Mouse (Mus musculus): Measurements from ENCODE around the gene Snd1. TPM values are rescaled to one million over a fixed set of nuclear protein-coding genes. Genes with fewer than 3 reads are reported as not detected.

Snd1 gene
- polyA plus RNA-seq, 1 experiment from 2014 or later, result 80.1 TPM

GRCm38 (mm10) chr6:28705384-28706107 lies 230.6 kb downstream of the Snd1 start:
- Histone ChIP-seq H3K9ac (no peak overlapping the region), H3K27me3 (no peaks in the 10 kb centered on the region), H3K4me1 (peaks cover 37% of the 10 kb centered on the region), H3K36me3 (ENCODE audit: poor library complexity, severe bottlenecking) (peaks cover 7% of the 10 kb centered on the region; the same call in 1 of the 2 replicates), H3K4me3 (no peak overlapping the region), H3K4me2 (no peak overlapping the region), H3K9me3 (replicated peaks) (no peaks in the 10 kb centered on the region), H3K27ac (peak overlapping the region; percentile 61)
- 73% methylated on average over 6 of the region's 6 CpGs for WGBS
- ATAC-seq, result peak; percentile 64

GRCm38 (mm10) chr6:28706108-28706975 lies 231.4 kb downstream of the Snd1 start:
- no peak for ATAC-seq
- WGBS, result 61% methylated on average over 8 of the region's 8 CpGs
- Histone ChIP-seq H3K27me3 (no peaks in the 10 kb centered on the region), H3K4me1 (peaks cover 37% of the 10 kb centered on the region), H3K9me3 (replicated peaks) (no peaks in the 10 kb centered on the region), H3K4me3 (no peak overlapping the region), H3K4me2 (no peak overlapping the region), H3K36me3 (ENCODE audit: poor library complexity, severe bottlenecking) (peaks cover 7% of the 10 kb centered on the region; the same call in 1 of the 2 replicates), H3K9ac (no peak overlapping the region), H3K27ac (no peak overlapping the region; the same call in 1 of the 2 replicates)

- no peak overlapping the region for H3K27ac ChIP-seq
Observed at GRCm38 (mm10) chr6:28706976-28707592, 232.1 kb downstream of the Snd1 start.

GRCm38 (mm10) chr6:28710035-28710434 lies 235.1 kb downstream of the Snd1 start:
- Histone ChIP-seq H3K9me3 (replicated peaks) (no peaks in the 10 kb centered on the region), H3K27ac (no peak overlapping the region), H3K4me3 (no peak overlapping the region), H3K4me1 (peaks cover 39% of the 10 kb centered on the region), H3K9ac (no peak overlapping the region), H3K36me3 (ENCODE audit: poor library complexity, severe bottlenecking) (peaks cover 7% of the 10 kb centered on the region; the same call in 1 of the 2 replicates), H3K4me2 (no peak overlapping the region), H3K27me3 (no peaks in the 10 kb centered on the region)
- ATAC-seq, result no peak
- 15% methylated on average over 2 of the region's 2 CpGs for WGBS

More at GRCm38 (mm10) chr6:28706976-28707592, 232.1 kb downstream of the Snd1 start:
- Histone ChIP-seq H3K4me2 (no peak overlapping the region), H3K9me3 (replicated peaks) (no peaks in the 10 kb centered on the region), H3K9ac (no peak overlapping the region), H3K4me1 (peaks cover 37% of the 10 kb centered on the region), H3K36me3 (ENCODE audit: poor library complexity, severe bottlenecking) (peaks cover 7% of the 10 kb centered on the region; the same call in 1 of the 2 replicates), H3K4me3 (no peak overlapping the region), H3K27me3 (no peaks in the 10 kb centered on the region)
- peak; percentile 55; the same call in 1 of the 2 replicates for ATAC-seq
- WGBS, result 75% methylated on average over 12 of the region's 12 CpGs

GRCm38 (mm10) chr6:28717203-28717844 lies 242.4 kb downstream of the Snd1 start:
- no peak overlapping the region for H3K4me2 ChIP-seq
- H3K4me1 ChIP-seq, result peaks cover 21% of the 10 kb centered on the region
- WGBS, result 36% methylated on average over 7 of the region's 7 CpGs
- no peak overlapping the region for H3K9ac ChIP-seq
- H3K4me3 ChIP-seq, result no peak overlapping the region
- no peaks in the 10 kb centered on the region for H3K9me3 ChIP-seq (replicated peaks)
- H3K36me3 ChIP-seq (ENCODE audit: poor library complexity, severe bottlenecking), result no peaks in the 10 kb centered on the region
- no peaks in the 10 kb centered on the region for H3K27me3 ChIP-seq
- 0 out of 2 replicates have a peak, but pooled peaks have one; percentile 36 for ATAC-seq
- H3K27ac ChIP-seq, result no peak overlapping the region

- Histone ChIP-seq H3K27me3 (no peaks in the 10 kb centered on the region), H3K9me3 (replicated peaks) (no peaks in the 10 kb centered on the region), H3K36me3 (ENCODE audit: poor library complexity, severe bottlenecking) (no peaks in the 10 kb centered on the region), H3K4me3 (no peak overlapping the region), H3K4me2 (no peak overlapping the region), H3K4me1 (peaks cover 21% of the 10 kb centered on the region), H3K9ac (no peak overlapping the region), H3K27ac (no peak overlapping the region)
- WGBS, result 36% methylated on average over 4 of the region's 4 CpGs
- no peak for ATAC-seq
Observed at GRCm38 (mm10) chr6:28717845-28718237, 242.9 kb downstream of the Snd1 start.

GRCm38 (mm10) chr6:28720391-28721171 lies 245.6 kb downstream of the Snd1 start:
- Histone ChIP-seq H3K4me3 (no peak overlapping the region), H3K4me1 (peaks cover 17% of the 10 kb centered on the region), H3K9ac (no peak overlapping the region), H3K27me3 (no peaks in the 10 kb centered on the region), H3K4me2 (no peak overlapping the region), H3K27ac (no peak overlapping the region), H3K36me3 (ENCODE audit: poor library complexity, severe bottlenecking) (no peaks in the 10 kb centered on the region), H3K9me3 (replicated peaks) (no peaks in the 10 kb centered on the region)
- ATAC-seq, result no peak
- 96% methylated on average over 9 of the region's 9 CpGs for WGBS

- ATAC-seq, result no peak
- Histone ChIP-seq H3K27ac (no peak overlapping the region), H3K27me3 (no peaks in the 10 kb centered on the region), H3K4me3 (no peak overlapping the region), H3K36me3 (ENCODE audit: poor library complexity, severe bottlenecking) (no peaks in the 10 kb centered on the region), H3K4me1 (0 out of 2 replicates have a peak, but pooled peaks cover 3% of the 10 kb centered on the region), H3K9me3 (replicated peaks) (no peaks in the 10 kb centered on the region), H3K9ac (no peak overlapping the region), H3K4me2 (no peak overlapping the region)
- 38% methylated on average over 2 of the region's 2 CpGs for WGBS
Observed at GRCm38 (mm10) chr6:28723059-28723458, 248.1 kb downstream of the Snd1 start.

- no peak overlapping the region for H3K27ac ChIP-seq
- no peak for ATAC-seq
- H3K36me3 ChIP-seq (ENCODE audit: poor library complexity, severe bottlenecking), result no peaks in the 10 kb centered on the region
- H3K4me2 ChIP-seq, result no peak overlapping the region
- H3K9ac ChIP-seq, result no peak overlapping the region
- H3K9me3 ChIP-seq (replicated peaks), result no peaks in the 10 kb centered on the region
- no peaks in the 10 kb centered on the region for H3K27me3 ChIP-seq
- peaks cover 17% of the 10 kb centered on the region for H3K4me1 ChIP-seq
- no peak overlapping the region for H3K4me3 ChIP-seq
- WGBS, result 60% methylated on average over 5 of the region's 5 CpGs
Observed at GRCm38 (mm10) chr6:28724776-28725175, 249.8 kb downstream of the Snd1 start.

GRCm38 (mm10) chr6:28729236-28729635 lies 254.3 kb downstream of the Snd1 start:
- 15% methylated on average over 3 of the region's 3 CpGs for WGBS
- Histone ChIP-seq H3K27ac (0 out of 2 replicates have a peak overlapping the region, but pooled peaks have one; percentile 25), H3K9ac (no peak overlapping the region), H3K4me1 (peaks cover 21% of the 10 kb centered on the region), H3K27me3 (no peaks in the 10 kb centered on the region), H3K4me2 (no peak overlapping the region), H3K9me3 (replicated peaks) (no peaks in the 10 kb centered on the region), H3K4me3 (no peak overlapping the region), H3K36me3 (ENCODE audit: poor library complexity, severe bottlenecking) (no peaks in the 10 kb centered on the region)
- ATAC-seq, result peak; percentile 45; the same call in 1 of the 2 replicates

- no peak overlapping the region for H3K4me3 ChIP-seq
- H3K36me3 ChIP-seq (ENCODE audit: poor library complexity, severe bottlenecking), result no peaks in the 10 kb centered on the region
- H3K9ac ChIP-seq, result no peak overlapping the region
- no peak overlapping the region for H3K4me2 ChIP-seq
- H3K9me3 ChIP-seq (replicated peaks), result no peaks in the 10 kb centered on the region
- WGBS, result 5% methylated on average over 2 of the region's 2 CpGs
- H3K27me3 ChIP-seq, result no peaks in the 10 kb centered on the region
- peaks cover 19% of the 10 kb centered on the region for H3K4me1 ChIP-seq
- H3K27ac ChIP-seq, result 0 out of 2 replicates have a peak overlapping the region, but pooled peaks have one; percentile 25
- peak; percentile 43; the same call in 1 of the 2 replicates for ATAC-seq
Observed at GRCm38 (mm10) chr6:28729649-28730048, 254.7 kb downstream of the Snd1 start.
